Mouse (Mus musculus) thymus, postnatal 0 days (tissue): Measurements from ENCODE around the gene Dnaja4. TPM values are rescaled to one million over a fixed set of nuclear protein-coding genes. Genes with fewer than 3 reads are reported as not detected.
"Not testable (repeated sequence)": the region's sequence is repeated elsewhere in the genome, so short reads cannot be mapped to it uniquely, and the experiment has no call there.

Experiments
- DNase-seq: peaks from one replicate; pipeline ENCODE4 v3.0.0-alpha.2; 2015; ENCODE audit warnings: low spot score
- polyA plus RNA-seq: library from polyadenylated mRNA; unstranded; fragments of >200 nt; fragmentation: Nextera tagmentation; extraction: Ambion mirVana; gene quantifications from 2 replicates; pipeline ENCODE4 v1.2.1, GENCODE M21; 2015

Gene Dnaja4
- polyA plus RNA-seq, result 2.9 and 3.1 TPM in 2 replicates

DNA sequence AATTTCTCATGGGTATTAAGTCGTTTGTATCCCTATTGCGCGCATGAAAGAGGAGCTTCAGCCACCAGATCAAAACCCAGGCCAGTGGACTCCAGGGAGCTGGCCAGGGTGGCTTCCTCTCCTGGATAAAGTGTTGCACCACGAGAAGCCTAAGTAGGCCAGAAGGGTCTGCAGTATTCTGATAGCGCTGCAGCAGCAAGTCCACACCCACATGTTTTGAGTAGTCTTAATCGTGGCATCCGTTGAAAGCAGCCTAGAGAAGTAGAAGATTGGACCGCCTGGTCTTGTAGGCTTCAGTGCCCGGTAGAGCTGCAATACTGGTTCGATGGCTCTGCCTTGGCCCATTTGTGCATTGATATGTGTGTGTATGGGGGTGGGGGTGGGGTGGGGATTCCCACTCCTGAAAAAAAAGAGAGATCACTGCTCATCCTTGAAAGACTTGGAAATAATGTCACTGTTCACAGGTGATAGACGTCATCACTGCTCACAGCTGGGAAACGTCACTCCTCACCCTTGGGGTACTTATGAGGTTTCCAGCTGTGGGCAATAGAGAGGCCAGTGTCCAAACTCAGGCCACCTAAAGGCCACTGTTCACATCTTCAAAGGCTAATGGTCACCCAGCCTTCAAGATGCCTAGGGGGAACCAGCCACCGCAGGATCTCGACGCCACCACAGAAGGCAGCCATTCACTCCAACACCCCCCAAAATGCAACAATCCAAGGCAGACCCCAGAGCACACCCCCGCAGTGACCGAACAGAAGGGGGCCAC, at the start of gene Dnaja4:
TSS of gene Dnaja4 (plus strand) at position 556 of the 769 bp plus-strand sequence.
- DNase-seq, result no peak

DNA sequence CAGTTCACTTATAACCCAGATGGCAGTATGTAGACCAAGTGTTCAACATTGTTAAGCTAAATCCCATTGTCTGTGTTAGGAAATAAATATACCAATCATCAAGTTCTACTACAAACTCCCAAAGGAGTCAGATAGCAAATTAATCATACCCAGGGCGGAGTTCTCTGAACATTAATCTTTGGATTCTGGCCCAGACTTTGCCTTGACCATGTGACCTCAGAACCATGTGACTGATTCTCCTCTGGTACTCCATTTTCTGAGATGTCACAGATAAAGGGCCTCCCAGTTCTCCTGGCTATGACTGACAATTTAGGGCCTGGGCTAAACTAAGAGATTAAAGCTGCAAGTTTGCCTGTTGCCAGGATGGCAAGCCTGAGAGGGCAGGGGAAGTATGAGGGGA, 49.3 kb upstream of the Dnaja4 start:
- DNase-seq, result no peak

DNA sequence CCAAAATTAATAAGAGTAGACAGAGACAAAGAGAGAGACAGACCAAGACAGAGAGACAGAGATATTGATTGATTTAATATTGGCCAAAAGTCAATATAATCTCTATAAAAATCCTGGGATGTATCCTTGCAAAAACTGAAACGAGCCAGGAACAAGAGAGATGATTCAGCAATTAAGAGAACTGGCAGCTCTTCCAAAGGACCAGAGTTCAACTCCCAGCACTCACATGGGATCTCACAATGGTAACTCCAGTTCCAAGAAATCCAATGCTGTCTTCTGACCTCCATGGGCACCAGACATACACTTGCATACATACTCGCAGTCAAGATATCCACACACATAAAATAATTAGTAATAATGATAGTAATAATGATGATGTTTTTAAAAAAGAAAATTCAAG, 45.9 kb upstream of the Dnaja4 start:
- DNase-seq, result no peak

DNA sequence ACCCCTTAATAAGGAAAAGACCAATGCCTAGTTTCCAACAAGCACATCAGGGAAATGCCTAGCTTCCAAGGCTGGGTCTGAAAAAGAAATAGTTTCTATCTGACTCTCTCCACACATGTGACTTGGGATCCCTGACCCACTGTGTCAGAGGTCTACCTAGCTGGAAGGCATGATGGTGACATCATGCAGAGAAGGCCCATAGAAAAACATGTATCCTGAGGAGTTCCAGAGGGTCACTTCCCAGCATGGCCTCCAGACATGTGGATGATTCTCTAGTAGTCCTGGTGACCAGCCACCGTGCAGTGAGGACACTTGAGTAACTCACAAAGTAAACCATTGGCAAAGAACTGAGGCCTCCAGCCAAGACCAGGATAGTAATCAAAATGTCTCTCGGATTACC, 42.8 kb upstream of the Dnaja4 start:
- DNase-seq, result no peak

DNA sequence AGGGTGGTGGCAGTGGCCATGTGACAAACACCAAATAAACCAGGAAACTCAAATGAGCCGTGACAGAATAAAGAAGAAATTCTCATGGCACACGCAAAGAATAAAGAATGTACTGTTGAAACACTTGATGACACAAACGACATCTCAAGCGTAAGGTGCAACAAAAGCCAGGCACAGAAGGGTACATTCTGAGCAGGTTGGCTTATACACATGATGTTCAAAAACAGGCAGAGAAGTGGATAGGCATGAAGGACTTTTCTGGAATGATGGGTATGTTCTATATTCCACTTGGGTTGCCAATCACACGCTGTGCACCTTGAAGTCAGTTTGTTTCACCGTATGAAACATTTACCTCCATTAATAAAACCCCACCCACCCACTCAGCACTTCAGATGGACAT, 42.3 kb upstream of the Dnaja4 start:
- no peak for DNase-seq

DNA sequence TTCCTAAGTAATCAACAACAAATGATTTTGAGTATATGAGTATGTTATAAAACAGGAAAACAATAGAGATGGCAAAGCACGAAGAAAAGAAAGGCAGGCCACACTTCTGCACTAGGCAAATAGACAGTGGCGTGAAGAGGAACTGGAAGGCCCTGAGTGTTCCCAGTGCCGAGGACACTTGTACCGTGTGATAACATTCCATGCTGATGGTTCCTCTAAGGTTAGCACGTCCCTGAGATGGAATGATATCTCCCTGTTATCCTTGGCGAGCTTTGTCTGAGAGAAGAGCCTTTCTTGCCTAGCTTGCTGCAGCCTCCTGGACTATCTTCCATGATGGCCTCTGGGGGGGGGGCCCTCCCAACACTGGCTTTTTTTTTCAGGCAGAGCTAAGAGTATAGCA, 39.9 kb upstream of the Dnaja4 start:
- no peak for DNase-seq

DNA sequence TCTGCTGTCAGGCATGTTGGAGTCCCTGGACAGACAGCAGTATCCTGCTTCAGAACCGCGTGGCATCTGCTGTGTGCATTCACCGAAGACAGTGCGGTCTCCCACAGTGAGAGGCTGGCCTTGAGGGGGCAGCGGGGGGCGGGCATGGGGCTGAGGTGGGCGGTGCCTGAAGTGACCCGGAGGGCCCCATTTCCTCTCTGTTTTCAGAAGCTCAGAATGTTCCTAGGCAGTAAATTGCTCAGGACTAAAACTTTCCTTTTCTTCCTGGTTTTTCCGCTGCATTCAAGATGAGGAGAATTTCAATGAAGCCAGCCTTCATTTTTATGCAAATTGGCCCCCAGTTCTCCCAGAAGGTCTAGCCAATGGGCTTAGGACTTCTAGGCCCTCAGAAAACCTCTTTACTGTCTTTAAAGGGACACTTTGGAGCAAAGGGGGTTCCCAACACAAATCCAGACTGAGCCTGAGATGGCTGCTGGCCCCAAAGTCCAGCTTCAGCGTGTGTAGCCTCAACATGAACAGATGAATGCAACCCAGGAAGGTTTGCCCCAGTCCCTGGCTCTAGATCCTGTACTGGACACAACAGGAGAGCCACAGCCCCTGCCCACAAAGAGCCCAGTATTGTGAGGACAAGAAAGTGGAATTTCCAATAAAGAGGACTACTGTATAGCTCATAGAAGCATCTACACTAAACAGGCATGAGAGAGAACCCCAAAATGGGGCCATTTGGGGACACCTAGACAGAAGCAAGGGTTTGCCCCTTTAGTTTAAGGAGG, 36.9 kb upstream of the Dnaja4 start, which contains the start of gene Acsbg1:
TSS of gene Acsbg1 (minus strand) at position 266 of the 773 bp plus-strand sequence.
- no peak for DNase-seq

DNA sequence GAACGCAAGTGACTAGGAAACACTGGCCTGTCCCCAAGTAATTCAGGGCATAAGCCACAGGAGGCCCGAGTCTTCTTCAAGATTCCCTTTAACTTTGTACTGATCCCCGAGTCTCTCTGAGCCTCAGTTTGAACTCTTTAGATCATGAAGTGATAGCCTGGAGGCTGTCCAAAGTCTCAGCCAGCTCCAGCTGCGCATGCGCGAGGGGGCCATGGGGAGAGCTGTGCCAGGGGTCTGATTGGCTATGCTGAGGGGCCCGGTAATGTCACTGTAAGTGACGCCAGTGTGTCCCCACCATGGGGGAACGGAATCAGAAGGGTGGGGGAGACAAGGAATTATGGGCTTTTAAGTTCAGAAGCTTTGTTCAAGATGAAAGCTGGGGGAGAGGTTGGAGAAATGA, 34.3 kb upstream of the Dnaja4 start:
- no peak for DNase-seq

DNA sequence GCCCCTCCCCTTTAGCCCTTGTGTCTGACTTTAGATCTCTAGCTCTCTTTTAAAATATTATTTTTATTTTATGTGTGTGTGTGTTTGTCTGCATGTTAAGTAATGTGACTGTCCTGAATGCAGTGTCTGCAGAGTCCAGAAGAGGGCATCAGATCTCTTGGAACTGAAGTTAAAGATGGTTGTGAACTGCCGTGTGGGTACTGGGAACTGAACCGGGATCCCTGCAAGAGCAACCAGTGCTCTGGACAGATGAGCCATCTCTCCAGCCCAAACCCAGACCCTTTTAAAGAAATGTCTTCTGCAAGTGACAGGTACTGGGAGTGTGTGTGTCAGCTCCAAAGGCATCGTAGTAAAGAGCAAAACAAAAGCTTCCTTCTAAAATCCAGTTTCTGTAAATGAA, 32.6 kb upstream of the Dnaja4 start:
- DNase-seq, result no peak

DNA sequence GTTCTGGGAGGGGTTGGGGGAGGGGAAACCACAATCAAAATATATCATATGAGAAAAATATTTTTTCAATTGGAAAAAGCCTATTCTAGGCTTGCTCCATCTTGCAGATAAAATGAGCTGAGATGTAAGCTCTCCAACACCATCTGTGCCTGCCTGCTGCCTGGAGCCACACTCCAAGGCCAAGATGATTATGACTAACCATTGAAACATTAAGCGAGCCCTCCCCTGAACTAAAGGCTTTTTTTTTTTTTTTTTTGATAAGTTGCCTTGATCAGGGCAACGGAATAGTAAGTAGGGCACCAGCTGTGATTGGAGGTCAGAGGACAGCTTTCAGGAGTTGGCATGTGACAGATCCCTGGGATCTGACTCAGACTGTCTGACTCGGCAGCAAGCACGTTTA, 30.2 kb upstream of the Dnaja4 start:
- DNase-seq, result no peak

DNA sequence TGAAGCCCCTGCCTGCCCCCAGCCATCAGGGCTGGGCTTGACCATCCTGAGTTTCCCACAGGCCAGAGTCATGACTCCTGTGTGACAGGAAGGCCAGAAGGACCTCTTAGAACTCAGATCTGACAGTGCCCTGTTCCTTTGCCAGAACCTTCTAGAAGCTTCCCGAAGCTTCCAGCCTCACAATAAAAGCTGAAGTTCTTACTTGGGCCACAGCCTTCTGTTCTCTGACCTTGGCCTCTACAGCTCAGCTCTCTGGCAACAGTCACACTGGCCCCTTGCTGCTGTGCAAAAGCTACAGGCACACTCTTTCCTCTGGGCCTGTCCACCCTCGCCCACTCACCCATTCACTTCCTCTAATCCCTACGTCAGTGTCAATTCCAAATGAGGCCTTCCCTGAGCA, 26.7 kb upstream of the Dnaja4 start:
- DNase-seq, result no peak

DNA sequence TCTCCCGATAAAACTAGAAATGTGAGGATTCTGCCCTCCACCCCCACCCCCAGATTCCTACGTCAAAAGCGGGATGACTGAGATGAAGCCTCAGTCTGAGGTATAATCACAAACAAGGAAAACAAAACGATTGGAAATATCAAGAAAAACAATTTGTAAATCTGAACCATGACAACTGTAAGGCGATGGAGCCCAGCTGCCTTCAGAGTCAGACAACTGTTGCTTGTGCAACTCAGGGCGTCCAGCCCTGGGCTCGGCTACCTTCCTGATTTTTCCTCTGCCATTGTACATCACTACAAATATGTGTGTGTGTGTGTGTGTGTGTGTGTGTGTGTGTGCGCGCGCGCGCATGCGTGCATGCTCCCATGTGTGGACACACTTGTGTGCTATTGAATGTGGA, 24.8 kb upstream of the Dnaja4 start:
- no peak for DNase-seq

DNA sequence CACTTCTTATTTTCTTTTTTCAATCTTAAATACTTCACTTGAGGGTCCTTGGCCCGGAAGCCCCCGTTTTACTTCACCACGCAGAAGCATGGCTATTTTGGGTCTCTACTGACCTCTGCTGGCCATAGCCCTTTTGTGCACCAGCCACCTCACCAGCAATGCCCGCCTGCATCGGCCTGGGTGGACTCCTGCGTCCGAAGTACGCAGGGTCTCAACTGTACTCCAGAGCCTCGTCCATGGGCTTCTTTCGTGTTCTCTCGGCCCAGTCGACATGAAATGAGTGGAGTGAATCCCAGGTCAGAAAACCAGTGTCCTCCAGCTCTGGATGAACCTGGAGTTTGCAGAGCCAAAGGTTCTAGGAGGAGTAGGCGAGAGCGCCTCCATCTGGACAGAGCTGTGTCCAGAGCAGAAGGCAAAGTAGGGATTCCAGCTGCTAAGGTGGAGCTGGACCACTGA, 22.1 kb upstream of the Dnaja4 start:
- DNase-seq, result peak; percentile 46

DNA sequence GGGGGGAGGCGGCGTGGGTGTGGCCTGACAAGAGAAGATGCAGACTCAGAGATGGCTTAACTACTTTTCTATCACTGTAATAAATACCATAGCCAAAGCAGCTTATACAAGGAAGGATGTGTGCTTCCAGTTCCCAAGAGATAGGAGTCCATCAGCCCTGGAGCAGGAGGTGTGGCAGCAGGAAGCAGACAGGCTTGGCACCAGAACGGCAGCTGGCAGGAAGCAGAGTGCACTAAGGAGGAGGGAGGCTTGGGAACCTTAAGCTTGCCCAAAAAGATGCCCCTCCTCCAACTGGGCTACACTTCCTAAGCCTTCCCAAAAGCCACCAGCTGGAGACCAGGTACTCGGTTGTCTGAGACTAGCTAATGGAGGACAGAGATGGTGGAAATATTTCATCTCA, 15.8 kb upstream of the Dnaja4 start:
- no peak for DNase-seq

DNA sequence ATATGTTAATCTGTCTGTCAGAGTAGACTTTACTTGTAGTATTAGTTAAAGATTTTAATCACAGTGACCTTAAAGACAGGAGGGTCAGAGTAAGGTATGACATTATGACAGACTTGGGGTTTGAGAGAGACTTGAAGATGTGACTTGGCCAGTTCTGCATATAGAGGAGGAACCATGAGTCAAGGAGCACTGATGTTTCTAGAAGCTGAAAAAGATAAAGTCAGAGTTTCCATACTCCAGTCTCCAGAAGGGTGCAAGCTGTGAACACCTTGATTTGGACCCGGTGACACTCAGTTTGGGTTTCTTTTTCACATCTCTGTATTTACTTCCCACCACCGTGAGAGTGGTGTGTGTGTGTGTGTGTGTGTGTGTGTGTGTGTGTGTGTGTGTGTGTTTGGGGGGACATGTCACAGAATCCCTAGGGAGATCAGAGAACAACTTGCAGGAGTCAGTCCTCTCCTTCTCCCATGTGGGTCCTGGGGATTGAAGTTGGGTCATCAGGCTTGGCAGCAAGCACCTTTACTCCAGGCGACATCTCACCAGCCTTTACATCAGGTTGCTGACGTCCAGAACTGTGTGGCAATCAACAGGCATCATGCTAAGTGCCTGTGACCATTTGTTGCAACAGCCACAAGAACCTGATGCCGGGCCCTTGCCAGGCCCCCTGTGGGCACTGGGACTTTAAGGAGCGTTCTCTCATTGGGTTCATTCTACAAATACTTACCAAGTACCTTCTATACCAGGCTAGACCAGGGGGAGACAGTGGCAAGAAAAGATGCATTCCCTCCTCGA, 14.7 kb upstream of the Dnaja4 start:
- no peak for DNase-seq

DNA sequence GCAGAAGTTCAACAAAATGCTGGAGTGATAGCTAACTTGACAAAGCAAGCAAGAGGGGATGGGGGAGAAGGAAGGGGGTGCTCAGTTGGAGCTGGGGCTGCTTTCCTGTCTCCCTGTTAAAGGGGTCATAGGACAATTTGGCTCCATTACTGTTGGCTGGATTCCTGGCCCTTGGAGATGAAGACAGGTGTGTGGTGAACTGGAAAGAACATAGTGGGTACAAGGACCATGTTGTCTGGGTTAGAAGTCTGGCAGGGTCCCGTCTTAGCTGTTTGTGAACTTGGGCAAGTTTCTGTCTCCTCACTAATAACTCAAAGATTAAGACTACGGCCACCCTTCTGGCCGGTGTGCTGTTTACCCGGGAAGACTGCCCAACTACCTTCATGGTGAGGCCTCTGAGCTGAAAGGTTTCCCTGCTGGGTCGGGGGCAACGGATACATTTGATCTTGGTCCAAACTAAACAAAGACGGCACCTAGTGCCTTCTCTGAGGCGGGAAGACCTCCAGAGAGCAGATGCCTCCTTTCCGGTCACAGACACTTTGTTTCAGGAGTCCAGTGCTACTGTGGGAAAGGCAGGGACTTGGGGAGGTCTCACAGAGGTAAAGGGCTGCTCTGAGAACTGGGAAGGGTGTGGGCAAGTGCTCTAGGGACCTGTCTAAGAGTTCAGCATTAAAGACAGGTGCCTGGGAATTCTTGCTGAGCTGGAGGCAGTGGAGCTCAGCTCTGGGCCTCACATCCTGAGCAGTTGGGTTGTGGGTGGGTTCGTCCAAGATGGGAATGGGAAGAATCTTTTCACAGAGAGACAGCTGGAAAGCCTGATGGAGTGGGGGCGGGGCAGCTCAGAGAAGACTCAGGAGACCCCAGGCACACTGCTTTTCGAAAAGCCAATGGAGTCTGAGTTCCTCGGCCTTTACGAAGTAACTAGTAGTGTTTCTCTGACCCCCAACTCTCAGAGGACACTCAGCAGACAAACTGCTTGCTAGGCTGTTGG, 11.1 kb upstream of the Dnaja4 start:
- no peak for DNase-seq

DNA sequence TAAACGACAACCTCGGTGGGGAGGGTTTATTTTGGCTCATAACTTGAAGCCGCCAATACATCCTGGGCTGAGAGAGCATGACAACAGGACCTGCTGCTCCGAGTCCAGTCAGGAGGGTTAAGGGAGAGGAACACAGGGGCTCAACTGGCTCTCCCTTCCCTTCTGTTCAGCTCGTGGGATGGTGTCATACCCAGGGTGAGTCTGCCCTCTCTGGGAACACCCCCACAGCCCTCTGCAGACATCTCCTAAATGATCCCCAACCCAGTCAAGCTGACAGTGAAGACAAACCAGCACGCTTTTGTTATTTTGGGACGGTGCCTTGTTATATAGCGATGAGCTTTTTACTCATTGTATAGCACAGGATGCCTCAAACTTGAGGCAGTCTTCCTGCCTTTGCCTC, 9.2 kb upstream of the Dnaja4 start:
- DNase-seq, result no peak

DNA sequence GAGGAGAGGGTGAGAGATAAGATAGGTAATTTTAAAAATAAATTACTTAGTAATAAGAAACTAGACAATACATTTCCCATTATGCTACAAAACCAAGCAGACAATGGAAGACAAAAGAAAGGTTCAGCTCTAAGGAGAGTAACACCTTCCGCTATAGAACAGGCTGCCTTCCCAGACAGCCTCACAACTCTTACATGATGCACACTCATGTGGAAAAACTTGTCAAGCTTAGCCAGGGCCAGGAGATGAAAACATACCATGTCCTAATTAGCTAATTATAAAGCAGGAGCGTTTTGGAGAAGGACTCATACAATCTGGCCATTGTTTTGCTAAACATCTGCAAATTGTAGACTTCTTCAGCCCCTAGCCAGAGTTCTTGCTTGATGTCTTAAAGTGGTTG, 8.0 kb upstream of the Dnaja4 start:
- not testable (repeated sequence) for DNase-seq

DNA sequence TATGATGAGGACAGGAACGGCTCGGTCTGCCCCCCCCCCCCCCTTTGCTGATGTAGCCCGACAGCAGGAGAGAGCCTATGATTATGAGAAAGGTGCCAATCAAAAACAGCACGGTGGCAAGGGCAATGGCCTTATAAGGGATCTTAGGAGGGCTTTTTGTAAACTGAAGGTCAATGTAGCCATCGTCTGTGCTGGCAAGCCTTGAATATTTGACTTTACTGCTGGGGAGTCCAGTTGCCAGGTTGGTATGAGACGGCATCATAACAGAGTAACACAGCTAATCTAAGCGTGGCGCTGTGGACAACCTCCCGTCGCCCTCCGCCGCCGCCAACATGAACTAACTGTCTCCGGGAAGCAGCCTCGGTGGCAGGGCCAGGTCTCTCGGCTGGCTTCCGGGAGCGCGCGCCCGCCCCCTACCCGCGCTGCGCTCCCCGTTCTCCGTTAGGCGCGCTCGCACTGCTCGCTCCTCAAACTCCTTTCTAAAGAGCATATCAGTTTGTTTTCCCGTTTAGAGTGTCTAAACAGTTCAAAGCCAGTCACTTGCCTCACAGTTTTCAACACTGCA, 7.3 kb upstream of the Dnaja4 start:
- DNase-seq, result peak; percentile 41

DNA sequence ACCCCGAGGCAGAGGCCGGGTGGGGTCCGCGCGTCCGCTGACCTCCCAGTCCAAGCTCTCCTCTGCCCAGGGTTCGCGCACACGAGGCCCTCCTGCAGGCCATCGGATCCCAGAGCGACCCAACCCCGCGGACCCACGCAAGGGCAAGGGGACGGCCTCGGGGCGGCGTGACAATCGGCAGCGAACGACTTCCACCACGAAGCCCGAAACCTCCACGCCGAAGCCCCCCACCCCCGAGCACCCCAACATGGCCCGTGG, 343 bp downstream of the Dnaja4 start:
- no peak for DNase-seq
